ENCODE assay signal across 8 mouse cellular contexts in genomic region chr4:152125161-152126025, GRCm38 (mm10). TPM values are rescaled to one million over a fixed set of nuclear protein-coding genes. Genes with fewer than 3 reads are reported as not detected.
DNase-seq lines count a peak whose midpoint lies in the region; ATAC-seq and TF ChIP-seq lines count a peak whose summit lies in the region.

No protein-coding gene starts in this region.

- H3K27me3 ChIP-seq in thymus, adult 2 months (ENCODE audit: control insufficient read depth, insufficient read depth, low read length): peaks cover 18% of the 10 kb centered on the region; the same call in 1 of the 2 replicates
- H3K27me3 ChIP-seq in embryonic facial prominence, embryonic 13.5 days: peaks cover 100% of the 10 kb centered on the region
- peaks cover 98% of the 10 kb centered on the region for H3K27me3 ChIP-seq in heart, embryonic 14.5 days (ENCODE audit: control insufficient read depth, insufficient read depth, low read length)
- H3K27me3 ChIP-seq in limb, embryonic 15.5 days: peaks cover 100% of the 10 kb centered on the region

- H3K36me3 ChIP-seq in thymus, adult 2 months (ENCODE audit: control insufficient read depth, insufficient read depth, low read length): no peaks in the 10 kb centered on the region
- no peaks in the 10 kb centered on the region for H3K36me3 ChIP-seq in embryonic facial prominence, embryonic 13.5 days
- H3K36me3 ChIP-seq in heart, embryonic 14.5 days (ENCODE audit: control insufficient read depth, insufficient read depth, low read length): no peaks in the 10 kb centered on the region
- no peaks in the 10 kb centered on the region for H3K36me3 ChIP-seq in limb, embryonic 15.5 days

- peak overlapping the region; percentile 51 for H3K4me2 ChIP-seq in embryonic facial prominence, embryonic 13.5 days
- peak overlapping the region; percentile 63 for H3K4me2 ChIP-seq in heart, embryonic 14.5 days (ENCODE audit: low read length)
- H3K4me2 ChIP-seq in limb, embryonic 15.5 days: peak overlapping the region; percentile 44

- H3K9me3 ChIP-seq in embryonic facial prominence, embryonic 13.5 days: no peaks in the 10 kb centered on the region
- no peaks in the 10 kb centered on the region for H3K9me3 ChIP-seq in heart, embryonic 14.5 days (ENCODE audit: control insufficient read depth, low read length)
- no peaks in the 10 kb centered on the region for H3K9me3 ChIP-seq in limb, embryonic 15.5 days

- 7% methylated on average over 56 of the region's 56 CpGs for WGBS in thymus, adult 2 months
- WGBS in embryonic facial prominence, embryonic 13.5 days: 10% methylated on average over 56 of the region's 56 CpGs
- 6% methylated on average over 56 of the region's 56 CpGs for WGBS in heart, embryonic 14.5 days
- WGBS in limb, embryonic 15.5 days: 7% methylated on average over 56 of the region's 56 CpGs

- TF ChIP-seq CTCF in thymus, adult 2 months (IDR thresholded peaks at IDR 0.05; ENCODE audit: borderline replicate concordance, control insufficient read depth, extremely low read depth, insufficient read depth, low read length, poor library complexity): no peak

- H3K4me3 ChIP-seq in thymus, adult 2 months (ENCODE audit: control insufficient read depth, insufficient read depth, low read length): peak overlapping the region; percentile 49
- H3K4me3 ChIP-seq in embryonic facial prominence, embryonic 13.5 days: peak overlapping the region; percentile 29
- H3K4me3 ChIP-seq in heart, embryonic 14.5 days (ENCODE audit: control insufficient read depth in 1 of 2, insufficient read depth in 1 of 2, low read depth in 1 of 2, low read length in 2 of 2): peak overlapping the region; percentile 25 to 26
- peak overlapping the region; percentile 27 for H3K4me3 ChIP-seq in limb, embryonic 15.5 days

- intact Hi-C loops in left cerebral cortex, postnatal 25 days (cut with DNase I): no loop called here

- 0 out of 2 replicates have a peak, but pooled peaks have one; percentile 18 for TF ChIP-seq POLR2A in thymus, adult 2 months (IDR thresholded peaks at IDR 0.05; ENCODE audit: control insufficient read depth, extremely low read depth, insufficient read depth, low read length, poor library complexity)

- no peak for DNase-seq in thymus, adult 2 months
- no peak for DNase-seq in thymus, postnatal 36 days
- DNase-seq in naive thymus-derived CD4-positive, alpha-beta T cell, adult 2 months (ENCODE audit: low read depth): peak; percentile 66
- no peak for DNase-seq in left cerebral cortex, postnatal 25 days (ENCODE audit: low spot score in 2 of 2)
- no peak for DNase-seq in frontal cortex, postnatal 10 days (ENCODE audit: low spot score in 2 of 2)

- no peak for ATAC-seq in embryonic facial prominence, embryonic 13.5 days (ENCODE audit: insufficient number of reproducible peaks, insufficient read depth, low FRiP score, low TSS enrichment, low read depth)
- no peak for ATAC-seq in heart, embryonic 14.5 days (ENCODE audit: insufficient number of reproducible peaks, insufficient read depth, low FRiP score, low read depth)
- ATAC-seq in limb, embryonic 15.5 days (ENCODE audit: insufficient number of reproducible peaks, low FRiP score, low TSS enrichment, low read depth): no peak

- peak overlapping the region; percentile 56; the same call in 1 of the 2 replicates for H3K27ac ChIP-seq in thymus, adult 2 months (ENCODE audit: control insufficient read depth, insufficient read depth, low read length)
- H3K27ac ChIP-seq in embryonic facial prominence, embryonic 13.5 days: no peak overlapping the region
- no peak overlapping the region for H3K27ac ChIP-seq in heart, embryonic 14.5 days (replicated peaks in 1 of 2; ENCODE audit: control insufficient read depth in 1 of 2, insufficient read depth in 1 of 2, low read depth in 2 of 2, low read length in 2 of 2)
- no peak overlapping the region for H3K27ac ChIP-seq in limb, embryonic 15.5 days

- H3K4me1 ChIP-seq in thymus, adult 2 months (replicated peaks; ENCODE audit: control insufficient read depth, insufficient read depth, low read length): peaks cover 31% of the 10 kb centered on the region
- H3K4me1 ChIP-seq in embryonic facial prominence, embryonic 13.5 days: peaks cover 32% of the 10 kb centered on the region
- H3K4me1 ChIP-seq in heart, embryonic 14.5 days (ENCODE audit: control insufficient read depth in 2 of 2, insufficient read depth in 2 of 2, low read length in 2 of 2): peaks cover 19 to 31% of the 10 kb centered on the region in 2 experiments; a peak in 3 of 4 replicates
- H3K4me1 ChIP-seq in limb, embryonic 15.5 days: peaks cover 35% of the 10 kb centered on the region

- H3K9ac ChIP-seq in embryonic facial prominence, embryonic 13.5 days: 0 out of 2 replicates have a peak overlapping the region, but pooled peaks have one; percentile 16
- peak overlapping the region; percentile 41; the same call in 1 of the 2 replicates for H3K9ac ChIP-seq in heart, embryonic 14.5 days (ENCODE audit: low read length)
- no peak overlapping the region for H3K9ac ChIP-seq in limb, embryonic 15.5 days

RNA-seq across cellular contexts. Expression of gene Tnfrsf25, which starts 9.7 kb away (rescaled TPM):
- polyA plus RNA-seq in thymus, adult 2 months (2012; rRNA removed): 19.9 and 20.6 TPM in 2 replicates
- 1.1 and 1.5 TPM in 2 replicates for polyA plus RNA-seq in embryonic facial prominence, embryonic 13.5 days (2015; fragmentation: Nextera tagmentation; extraction: Ambion mirVana)
- 0.34 and 0.43 TPM in 2 replicates for polyA plus RNA-seq in heart, embryonic 14.5 days (2014; fragmentation: Nextera tagmentation; extraction: Ambion mirVana)
- polyA plus RNA-seq in limb, embryonic 15.5 days (2015; fragmentation: Nextera tagmentation; extraction: Ambion mirVana): 1.1 and 1.2 TPM in 2 replicates
- 10 to 100 TPM; 13.5 to 18.0 TPM for total RNA-seq in left cerebral cortex, postnatal 25 days (2021)

RNA-seq across cellular contexts. Expression of gene Espn, which starts 26.8 kb away (rescaled TPM):
- 5.7 and 6.5 TPM in 2 replicates for polyA plus RNA-seq in thymus, adult 2 months (2012; rRNA removed)
- 3.4 and 5.9 TPM in 2 replicates for polyA plus RNA-seq in embryonic facial prominence, embryonic 13.5 days (2015; fragmentation: Nextera tagmentation; extraction: Ambion mirVana)
- polyA plus RNA-seq in heart, embryonic 14.5 days (2014; fragmentation: Nextera tagmentation; extraction: Ambion mirVana): 0.63 and 0.76 TPM in 2 replicates
- polyA plus RNA-seq in limb, embryonic 15.5 days (2015; fragmentation: Nextera tagmentation; extraction: Ambion mirVana): 1.9 and 2.2 TPM in 2 replicates
- 1 to 10 TPM in 1 of 2 experiments, under 1 TPM in 1; 0.73 to 1.2 TPM for total RNA-seq in left cerebral cortex, postnatal 25 days (2021)

RNA-seq across cellular contexts. Expression of gene Hes2, which starts 33.3 kb away (rescaled TPM):
- 0.07 and 0.20 TPM in 2 replicates for polyA plus RNA-seq in thymus, adult 2 months (2012; rRNA removed)
- polyA plus RNA-seq in embryonic facial prominence, embryonic 13.5 days (2015; fragmentation: Nextera tagmentation; extraction: Ambion mirVana): 0.10 TPM in 1 of 2 replicates, not detected in the other
- polyA plus RNA-seq in heart, embryonic 14.5 days (2014; fragmentation: Nextera tagmentation; extraction: Ambion mirVana): not detected in 2 replicates
- polyA plus RNA-seq in limb, embryonic 15.5 days (2015; fragmentation: Nextera tagmentation; extraction: Ambion mirVana): 0.12 and 0.14 TPM in 2 replicates
- total RNA-seq in left cerebral cortex, postnatal 25 days (2021): not detected

RNA-seq across cellular contexts. Expression of gene Acot7, which starts 52.5 kb away (rescaled TPM):
- 56.6 and 80.8 TPM in 2 replicates for polyA plus RNA-seq in thymus, adult 2 months (2012; rRNA removed)
- polyA plus RNA-seq in embryonic facial prominence, embryonic 13.5 days (2015; fragmentation: Nextera tagmentation; extraction: Ambion mirVana): 48.5 and 54.1 TPM in 2 replicates
- 62.8 and 72.9 TPM in 2 replicates for polyA plus RNA-seq in heart, embryonic 14.5 days (2014; fragmentation: Nextera tagmentation; extraction: Ambion mirVana)
- polyA plus RNA-seq in limb, embryonic 15.5 days (2015; fragmentation: Nextera tagmentation; extraction: Ambion mirVana): 52.6 and 57.3 TPM in 2 replicates
- total RNA-seq in left cerebral cortex, postnatal 25 days (2021): 100 to 1,000 TPM; 308 to 337 TPM

RNA-seq across cellular contexts. Expression of gene Plekhg5, which starts 53.1 kb away (rescaled TPM):
- 21.5 and 22.0 TPM in 2 replicates for polyA plus RNA-seq in thymus, adult 2 months (2012; rRNA removed)
- polyA plus RNA-seq in embryonic facial prominence, embryonic 13.5 days (2015; fragmentation: Nextera tagmentation; extraction: Ambion mirVana): 19.5 and 22.2 TPM in 2 replicates
- polyA plus RNA-seq in heart, embryonic 14.5 days (2014; fragmentation: Nextera tagmentation; extraction: Ambion mirVana): 8.5 and 8.6 TPM in 2 replicates
- polyA plus RNA-seq in limb, embryonic 15.5 days (2015; fragmentation: Nextera tagmentation; extraction: Ambion mirVana): 17.1 and 18.5 TPM in 2 replicates
- 10 to 100 TPM; 72.1 to 93.5 TPM for total RNA-seq in left cerebral cortex, postnatal 25 days (2021)
